Mouse (Mus musculus): ENCODE measurements around the gene Tle1. TPM values are rescaled to one million over a fixed set of nuclear protein-coding genes. Genes with fewer than 3 reads are reported as not detected.

The Tle1 gene
- total RNA-seq, 2 experiments from 2014 or later: 48.7 to 50.3 TPM

- no peak for TF ChIP-seq CTCF (IDR thresholded peaks at IDR 0.05)
- no peak overlapping the region for H3K4me3 ChIP-seq
- intact Hi-C loops (cut with DNase I): loop anchor here (5.0 kb wide), 1 partner anchor 35 kb away; no protein-coding TSS in a partner anchor
- no peak overlapping the region for H3K27ac ChIP-seq
- no peak for DNase-seq (ENCODE audit: extremely low spot score in 1 of 2, low spot score in 2 of 2)
Observed at GRCm38 (mm10) chr4:72162445-72163218, 38.1 kb downstream of the Tle1 start.

- intact Hi-C loops (cut with DNase I): loop anchor here (5.0 kb wide), 1 partner anchor 37 kb away; no protein-coding TSS in a partner anchor
- Histone ChIP-seq H3K4me3 (no peak overlapping the region), H3K27ac (no peak overlapping the region)
- DNase-seq (ENCODE audit: extremely low spot score in 1 of 2, low spot score in 2 of 2): no peak
- TF ChIP-seq CTCF (IDR thresholded peaks at IDR 0.05): no peak
Observed at GRCm38 (mm10) chr4:72160102-72160511, 40.6 kb downstream of the Tle1 start.

GRCm38 (mm10) chr4:72157931-72158371 is 42.8 kb downstream of the Tle1 start:
- no peak for DNase-seq (ENCODE audit: extremely low spot score in 1 of 2, low spot score in 2 of 2)
- Histone ChIP-seq H3K4me3 (no peak overlapping the region), H3K27ac (no peak overlapping the region)
- intact Hi-C loops (cut with DNase I): no loop called here
- no peak; the same call in 1 of the 2 replicates for TF ChIP-seq CTCF (IDR thresholded peaks at IDR 0.05)

- H3K27ac ChIP-seq: no peak overlapping the region
- intact Hi-C loops (cut with DNase I): no loop called here
Observed at GRCm38 (mm10) chr4:72150460-72151131, 50.1 kb downstream of the Tle1 start.

GRCm38 (mm10) chr4:72146003-72146402 is 54.7 kb downstream of the Tle1 start:
- intact Hi-C loops (cut with DNase I): no loop called here
- no peak for TF ChIP-seq CTCF (IDR thresholded peaks at IDR 0.05)
- H3K4me3 ChIP-seq: no peak overlapping the region
- no peak for DNase-seq (ENCODE audit: extremely low spot score in 1 of 2, low spot score in 2 of 2)
- H3K27ac ChIP-seq: peak overlapping the region; percentile 29; the same call in 1 of the 2 replicates

More at GRCm38 (mm10) chr4:72150460-72151131, 50.1 kb downstream of the Tle1 start:
- H3K4me3 ChIP-seq: no peak overlapping the region
- no peak for TF ChIP-seq CTCF (IDR thresholded peaks at IDR 0.05)
- no peak for DNase-seq (ENCODE audit: extremely low spot score in 1 of 2, low spot score in 2 of 2)

GRCm38 (mm10) chr4:72144541-72144940 is 56.2 kb downstream of the Tle1 start:
- no peak for DNase-seq (ENCODE audit: extremely low spot score in 1 of 2, low spot score in 2 of 2)
- TF ChIP-seq CTCF (IDR thresholded peaks at IDR 0.05): no peak
- intact Hi-C loops (cut with DNase I): no loop called here
- H3K27ac ChIP-seq: no peak overlapping the region; the same call in 1 of the 2 replicates
- no peak overlapping the region for H3K4me3 ChIP-seq

- no peak overlapping the region for H3K27ac ChIP-seq
- no peak for TF ChIP-seq CTCF (IDR thresholded peaks at IDR 0.05)
- DNase-seq (ENCODE audit: extremely low spot score in 1 of 2, low spot score in 2 of 2): no peak
- no peak overlapping the region for H3K4me3 ChIP-seq
- intact Hi-C loops (cut with DNase I): no loop called here
Observed at GRCm38 (mm10) chr4:72140706-72141105, 60.0 kb downstream of the Tle1 start.

GRCm38 (mm10) chr4:72139475-72140120 is 61.1 kb downstream of the Tle1 start:
- DNase-seq (ENCODE audit: extremely low spot score in 1 of 2, low spot score in 2 of 2): no peak
- H3K4me3 ChIP-seq: no peak overlapping the region
- no peak overlapping the region for H3K27ac ChIP-seq
- intact Hi-C loops (cut with DNase I): no loop called here
- no peak for TF ChIP-seq CTCF (IDR thresholded peaks at IDR 0.05)

- no peak for TF ChIP-seq CTCF (IDR thresholded peaks at IDR 0.05)
- Histone ChIP-seq H3K27ac (no peak overlapping the region), H3K4me3 (no peak overlapping the region)
- DNase-seq (ENCODE audit: extremely low spot score in 1 of 2, low spot score in 2 of 2): no peak
- intact Hi-C loops (cut with DNase I): no loop called here
Observed at GRCm38 (mm10) chr4:72138264-72139080, 62.2 kb downstream of the Tle1 start.

- Histone ChIP-seq H3K4me3 (no peak overlapping the region), H3K27ac (no peak overlapping the region)
- DNase-seq (ENCODE audit: extremely low spot score in 1 of 2, low spot score in 2 of 2): no peak
- no peak for TF ChIP-seq CTCF (IDR thresholded peaks at IDR 0.05)
- intact Hi-C loops (cut with DNase I): loop anchor here (5.0 kb wide), 1 partner anchor 65 kb away; no protein-coding TSS in a partner anchor
Observed at GRCm38 (mm10) chr4:72132646-72133045, 68.1 kb downstream of the Tle1 start.

GRCm38 (mm10) chr4:72127596-72127995 is 73.1 kb downstream of the Tle1 start:
- DNase-seq (ENCODE audit: extremely low spot score in 1 of 2, low spot score in 2 of 2): no peak
- TF ChIP-seq CTCF (IDR thresholded peaks at IDR 0.05): no peak
- no peak overlapping the region for H3K4me3 ChIP-seq
- intact Hi-C loops (cut with DNase I): no loop called here
- no peak overlapping the region for H3K27ac ChIP-seq

Measured in left cerebral cortex, adult 2 months (tissue).